Mouse (Mus musculus): ENCODE data around the gene Lman1l. TPM values are rescaled to one million over a fixed set of nuclear protein-coding genes. Genes with fewer than 3 reads are reported as not detected.

The Lman1l gene
- total RNA-seq, 4 experiments from 2014 or later = not detected

DNA sequence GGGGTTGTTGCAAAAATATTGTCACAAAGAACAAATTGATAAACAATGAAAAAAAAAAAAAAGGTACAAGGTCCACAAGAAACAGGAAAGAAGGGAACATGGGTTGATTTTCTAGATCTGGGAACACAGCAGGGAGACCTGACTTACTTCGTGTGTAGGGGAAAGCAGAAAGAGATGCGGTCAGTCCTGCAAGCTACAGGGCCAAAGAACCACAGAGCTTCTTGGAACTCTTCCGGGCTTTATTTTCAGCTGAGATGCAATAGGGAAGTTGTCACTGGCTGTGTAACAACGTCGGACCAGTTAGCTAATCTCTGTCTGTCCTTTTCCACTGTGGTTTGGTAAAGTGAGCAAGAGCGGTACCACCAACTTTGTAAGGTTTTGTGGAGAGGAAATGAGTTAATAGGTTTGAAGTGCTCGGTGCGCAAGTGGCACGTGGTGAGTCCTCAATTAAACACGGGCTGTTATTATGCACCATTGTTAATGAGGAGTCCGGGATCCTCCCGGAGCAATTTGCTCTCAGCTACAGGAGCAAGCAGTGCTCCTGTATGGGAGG lies 26.1 kb upstream of the Lman1l start:
- no peak for DNase-seq (ENCODE audit: low spot score in 2 of 2)

- DNase-seq (ENCODE audit: low spot score in 2 of 2) = peak; percentile 73 to 92
Observed at GRCm38 (mm10) chr9:57644944-57645893, 24.6 kb upstream of the Lman1l start.

- DNase-seq (ENCODE audit: low spot score in 2 of 2) = no peak
Observed at GRCm38 (mm10) chr9:57644442-57644943, 23.9 kb upstream of the Lman1l start.

DNA sequence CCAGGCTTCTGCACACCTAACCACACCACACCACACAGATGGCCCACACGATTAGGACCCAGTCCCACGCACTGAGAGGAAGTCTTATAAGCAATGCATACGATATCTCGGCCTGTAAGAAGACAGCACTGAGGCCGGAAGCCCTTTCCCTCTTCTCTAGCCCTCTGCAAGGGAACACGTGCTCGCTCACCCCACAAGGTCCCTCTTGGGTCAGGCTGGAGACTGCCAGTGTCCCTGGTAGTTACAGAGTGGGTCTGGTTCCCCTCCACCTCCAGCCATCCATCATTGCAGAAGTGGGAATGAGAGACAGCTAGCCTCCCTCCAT lies 23.2 kb upstream of the Lman1l start:
- DNase-seq (ENCODE audit: low spot score in 2 of 2) = no peak

DNA sequence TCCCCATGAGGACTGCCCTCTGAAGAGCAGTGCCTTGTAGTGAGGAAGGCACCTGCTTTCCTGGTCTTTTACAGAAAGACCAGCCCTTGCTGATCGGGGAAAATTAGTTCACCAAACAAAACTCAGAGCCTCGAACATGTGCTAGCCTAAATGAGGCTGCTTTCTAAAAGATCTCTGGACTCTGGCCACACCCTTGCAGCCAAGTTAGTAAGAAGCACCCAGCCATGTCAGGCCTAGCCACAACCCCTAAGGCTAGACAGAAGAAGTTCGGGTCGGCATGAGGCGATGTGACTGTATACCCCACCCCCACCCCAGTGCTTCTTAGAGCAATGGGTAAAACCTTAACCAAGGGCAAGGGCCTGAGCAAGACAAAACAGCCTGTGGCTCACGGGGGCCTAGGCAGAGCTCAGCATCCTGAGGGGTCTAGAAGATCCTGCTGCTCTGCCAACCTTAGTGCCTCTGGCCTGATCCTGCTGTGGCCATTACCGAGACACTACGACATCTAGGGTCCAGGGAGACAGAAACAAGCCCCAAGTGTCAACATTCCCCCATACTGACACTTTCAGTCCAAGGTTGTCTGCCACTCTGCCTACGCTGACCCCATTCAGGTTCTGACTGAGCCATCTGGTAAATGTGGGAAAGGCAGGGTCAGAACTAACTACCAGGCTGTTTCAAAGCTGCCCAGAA lies 22.7 kb upstream of the Lman1l start:
- DNase-seq (ENCODE audit: low spot score in 2 of 2) = no peak

- DNase-seq (ENCODE audit: low spot score in 2 of 2) = no peak
Observed at GRCm38 (mm10) chr9:57641775-57642550, 21.4 kb upstream of the Lman1l start.

- DNase-seq (ENCODE audit: low spot score in 2 of 2) = no peak
Observed at GRCm38 (mm10) chr9:57641022-57641421, 20.4 kb upstream of the Lman1l start.

DNA sequence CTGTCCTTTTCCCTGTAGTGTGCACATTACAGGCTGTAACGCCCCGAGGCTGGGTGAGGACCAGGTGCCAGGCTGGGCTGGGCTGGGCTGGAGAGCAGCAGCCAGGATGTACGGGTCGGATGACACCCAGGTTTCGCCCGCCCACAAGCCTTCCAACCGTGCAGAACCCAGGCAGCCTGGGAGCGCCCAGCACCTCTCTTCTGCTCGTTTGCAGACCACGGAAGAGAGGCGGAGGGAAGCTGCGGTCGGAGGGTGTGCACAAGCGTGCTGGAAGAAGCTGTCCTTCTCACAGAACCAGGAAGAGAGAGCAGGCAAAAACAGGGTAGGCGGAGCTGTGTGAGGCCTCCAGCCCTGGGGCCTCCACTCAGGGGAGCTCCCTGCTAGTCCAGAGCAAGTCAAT lies 19.8 kb upstream of the Lman1l start:
- no peak for DNase-seq (ENCODE audit: low spot score in 2 of 2)

DNA sequence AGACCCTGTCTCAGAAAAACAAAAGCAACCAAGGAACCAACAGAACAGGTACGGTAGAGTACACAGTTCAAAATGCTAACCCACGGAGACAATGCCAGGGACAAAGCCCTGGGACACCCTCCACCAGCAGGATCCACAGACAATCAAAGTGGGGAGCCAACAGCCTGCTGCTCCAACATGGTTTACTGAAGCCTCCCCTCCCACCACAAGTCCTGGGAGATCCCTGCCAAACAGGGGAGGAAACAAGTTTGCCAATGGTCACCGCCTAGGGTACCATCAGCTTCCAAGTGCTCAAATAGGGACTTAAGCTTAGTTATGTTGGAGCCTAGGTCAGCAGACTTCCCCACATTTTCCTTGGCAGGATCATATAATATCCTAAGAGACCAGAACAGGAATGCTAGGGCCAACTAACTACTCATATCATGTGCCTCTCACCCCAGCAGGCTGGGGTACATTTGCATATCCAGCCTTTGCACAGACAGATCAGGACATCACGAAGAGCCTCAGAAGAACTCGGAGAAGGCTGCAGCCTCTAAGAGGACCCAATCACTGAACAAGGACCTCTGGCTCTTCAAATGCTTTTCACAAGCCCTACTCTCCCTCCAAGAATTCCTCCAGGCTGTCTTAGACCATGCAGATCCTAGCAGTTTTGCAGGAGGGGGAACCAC lies 19.2 kb upstream of the Lman1l start:
- no peak for DNase-seq (ENCODE audit: low spot score in 2 of 2)

DNA sequence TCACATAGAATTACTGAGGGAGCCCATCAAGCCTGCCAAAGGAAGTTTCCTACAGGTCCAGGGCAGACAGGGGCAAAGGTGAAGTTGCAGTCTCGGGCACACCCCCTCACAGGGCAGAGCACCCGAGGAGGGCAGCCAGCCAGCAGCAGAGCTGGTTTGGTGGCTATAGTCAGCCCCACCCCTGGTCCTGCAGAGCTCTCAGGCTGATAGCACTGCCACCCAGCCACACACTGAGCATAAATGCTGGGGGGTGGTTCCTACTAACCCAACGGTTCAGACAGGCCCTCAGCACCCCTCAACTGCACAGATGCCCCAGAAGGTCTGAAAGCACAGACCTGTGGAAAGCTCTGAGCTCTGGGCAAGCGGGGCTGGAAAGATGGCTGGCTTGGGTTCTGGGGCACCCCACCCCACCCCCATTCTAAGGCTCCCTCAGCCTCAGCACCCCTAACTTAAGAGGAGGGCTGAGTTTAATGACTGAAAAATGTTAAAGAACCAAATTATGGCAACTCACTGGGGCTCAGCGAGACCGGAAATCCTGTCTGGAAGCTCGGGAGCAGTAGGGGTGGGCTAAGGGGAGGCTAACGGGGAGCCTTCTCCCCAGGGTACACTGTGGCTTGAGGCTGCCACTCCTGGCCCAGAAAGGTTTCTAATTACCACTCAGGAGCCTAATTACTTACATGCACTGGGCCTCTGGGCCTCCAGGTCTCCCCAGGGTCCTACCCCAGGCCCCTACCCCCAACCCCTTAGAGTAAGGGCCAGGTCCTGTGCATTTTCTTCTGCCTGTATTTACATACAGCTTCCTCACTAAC lies 18.3 kb upstream of the Lman1l start:
- no peak for DNase-seq (ENCODE audit: low spot score in 2 of 2)

DNA sequence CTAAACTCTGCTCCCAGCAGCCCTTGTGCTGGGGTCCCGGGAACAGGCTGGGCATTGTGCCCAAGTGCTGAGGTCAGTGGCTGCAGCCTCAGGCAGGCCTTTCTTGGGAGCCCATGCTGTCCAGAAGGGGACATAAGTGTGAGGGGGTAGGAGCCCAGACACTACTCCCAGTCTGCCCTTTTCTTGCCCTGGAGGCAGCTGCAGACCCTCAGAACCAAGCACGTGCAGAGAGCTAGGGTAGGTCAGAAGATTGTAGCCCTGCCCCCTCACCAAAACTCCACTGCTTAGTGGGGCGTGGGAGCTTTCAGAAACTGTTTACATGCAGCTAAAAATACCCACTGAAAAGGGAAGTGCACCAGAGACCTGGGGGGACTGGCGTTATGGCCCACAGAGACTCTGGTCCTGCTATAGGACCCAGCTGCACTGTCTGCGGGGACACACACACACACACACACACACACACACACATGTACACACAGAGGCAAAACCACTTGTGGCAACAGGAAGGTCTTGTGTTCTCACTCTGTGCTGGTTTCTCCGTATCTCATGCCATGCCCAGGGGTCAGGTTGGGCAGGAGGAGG lies 17.3 kb upstream of the Lman1l start:
- no peak for DNase-seq (ENCODE audit: low spot score in 2 of 2)

DNA sequence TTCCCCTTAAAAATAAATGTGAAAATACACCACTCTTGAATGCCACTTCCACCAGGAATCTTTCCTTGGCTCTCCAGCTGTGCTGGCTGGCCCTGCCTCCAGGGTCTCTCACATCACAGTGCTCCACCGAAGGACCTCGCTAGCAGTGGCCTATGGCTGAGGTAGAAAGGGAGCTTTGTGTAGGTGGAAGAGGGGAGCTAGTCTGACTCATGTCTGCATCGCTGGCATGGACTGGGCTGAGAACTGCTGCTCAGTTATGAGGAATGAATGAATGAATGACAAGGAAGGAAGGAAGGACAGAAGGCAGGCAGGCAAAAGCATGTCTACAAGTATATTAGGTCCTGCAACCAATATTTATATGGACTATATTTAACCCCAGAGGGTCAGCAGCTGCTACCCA lies 16.7 kb upstream of the Lman1l start:
- DNase-seq (ENCODE audit: low spot score in 2 of 2) = no peak

GRCm38 (mm10) chr9:57633481-57634024 lies 13.0 kb upstream of the Lman1l start:
- peak in 1 of 2 experiments; percentile 48 for DNase-seq (ENCODE audit: low spot score in 2 of 2)

GRCm38 (mm10) chr9:57629118-57629874 lies 8.7 kb upstream of the Lman1l start:
- peak; percentile 60 to 76 for DNase-seq (ENCODE audit: low spot score in 2 of 2)

- DNase-seq (ENCODE audit: low spot score in 2 of 2) = no peak
Observed at GRCm38 (mm10) chr9:57628717-57629116, 8.1 kb upstream of the Lman1l start.

DNA sequence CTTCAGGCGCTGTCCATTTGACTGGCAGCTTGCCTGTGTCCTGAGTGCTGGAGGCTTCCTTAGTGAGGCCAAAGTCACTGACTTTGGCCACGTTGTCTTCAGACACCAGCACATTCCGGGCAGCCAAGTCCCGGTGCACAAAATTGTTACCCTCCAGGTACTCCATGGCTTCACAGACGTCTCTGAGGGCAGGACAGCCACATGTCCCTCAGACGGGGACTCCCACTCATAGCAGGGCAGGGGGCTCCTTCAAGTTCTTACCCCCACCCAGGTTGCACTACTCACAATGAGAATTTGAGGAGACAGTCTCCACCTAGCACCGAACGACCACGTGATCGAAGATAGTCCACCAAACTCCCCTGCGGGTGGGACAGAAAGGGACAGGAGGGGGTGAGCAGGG lies 7.3 kb upstream of the Lman1l start:
- no peak for DNase-seq (ENCODE audit: low spot score in 2 of 2)

DNA sequence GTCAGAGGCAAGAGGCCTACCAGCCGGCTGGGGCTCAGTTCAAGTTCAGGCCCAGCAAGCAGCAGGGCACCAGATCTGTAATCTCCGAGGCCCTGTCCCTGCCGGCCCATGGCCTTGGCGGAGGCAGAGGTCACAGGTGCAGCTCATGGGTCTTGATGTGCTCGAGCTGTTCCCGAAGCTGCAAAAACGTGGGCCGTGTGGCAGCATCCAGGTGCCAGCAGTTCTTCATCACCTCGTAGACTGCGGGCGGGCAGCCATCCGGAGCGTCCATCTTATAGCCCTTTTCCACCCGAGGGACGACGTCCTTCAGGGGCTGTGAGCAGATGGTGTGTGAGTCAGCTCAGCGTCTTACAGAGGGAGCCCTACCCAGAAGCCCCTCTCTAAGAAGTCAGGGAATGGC lies 6.6 kb upstream of the Lman1l start:
- DNase-seq (ENCODE audit: low spot score in 2 of 2) = no peak

GRCm38 (mm10) chr9:57625674-57626500 lies 5.3 kb upstream of the Lman1l start:
- DNase-seq (ENCODE audit: low spot score in 2 of 2) = no peak
